Mouse (Mus musculus) left cerebral cortex, postnatal 36 days (tissue): ENCODE measurements around the gene Rgs10. TPM values are rescaled to one million over a fixed set of nuclear protein-coding genes. Genes with fewer than 3 reads are reported as not detected.

Experiments used
- DNase-seq, 2 experiments: peaks; one replicate each; pipeline ENCODE4 v3.0.0; 2021 to 2022; ENCODE audit warnings: low spot score in 2 of 2, mixed read lengths in 1 of 2
- intact Hi-C: fragments of 180-260 bp; cut with DNase I; formaldehyde crosslinking; loops from one replicate; pipeline ENCODE4 v1.15.1; 2025
- total RNA-seq, 2 experiments: library from RNA; stranded (reverse); gene quantifications; 2 replicates each; pipeline ENCODE4 v1.2.3; 2021

Rgs10 gene
- total RNA-seq, 2 experiments from 2014 or later = 47.8 to 50.1 TPM

GRCm38 (mm10) chr7:128381811-128382526, 36.6 kb downstream of the Rgs10 start:
- intact Hi-C loops = no loop called here
- DNase-seq = no peak

- no peak for DNase-seq
- intact Hi-C loops = no loop called here
These were observed 37.6 kb downstream of the Rgs10 start for GRCm38 (mm10) chr7:128381001-128381400.

GRCm38 (mm10) chr7:128379162-128379805, 39.3 kb downstream of the Rgs10 start:
- intact Hi-C loops = no loop called here
- peak in 1 of 2 experiments; percentile 18 for DNase-seq

- intact Hi-C loops = no loop called here
- DNase-seq = no peak
These were observed 42.3 kb downstream of the Rgs10 start for GRCm38 (mm10) chr7:128376206-128376701.

GRCm38 (mm10) chr7:128374156-128374555, 44.4 kb downstream of the Rgs10 start:
- no peak for DNase-seq
- intact Hi-C loops = no loop called here

GRCm38 (mm10) chr7:128373751-128374150, 44.8 kb downstream of the Rgs10 start:
- intact Hi-C loops = no loop called here

GRCm38 (mm10) chr7:128372331-128372730, 46.2 kb downstream of the Rgs10 start:
- intact Hi-C loops = no loop called here
- DNase-seq = no peak

More at GRCm38 (mm10) chr7:128373751-128374150, 44.8 kb downstream of the Rgs10 start:
- no peak for DNase-seq

- intact Hi-C loops = no loop called here
- DNase-seq = no peak
These were observed 49.2 kb downstream of the Rgs10 start for GRCm38 (mm10) chr7:128369366-128369765.

- intact Hi-C loops = no loop called here
- DNase-seq = no peak
These were observed 49.7 kb downstream of the Rgs10 start for GRCm38 (mm10) chr7:128368828-128369227.

GRCm38 (mm10) chr7:128366654-128367053, 51.9 kb downstream of the Rgs10 start:
- no peak for DNase-seq
- intact Hi-C loops = no loop called here

GRCm38 (mm10) chr7:128365096-128365715, 53.4 kb downstream of the Rgs10 start:
- no peak for DNase-seq
- intact Hi-C loops = no loop called here

- intact Hi-C loops = no loop called here
- DNase-seq = no peak
These were observed 54.0 kb downstream of the Rgs10 start for GRCm38 (mm10) chr7:128364526-128364925.

- intact Hi-C loops = no loop called here
- no peak for DNase-seq
These were observed 54.8 kb downstream of the Rgs10 start for GRCm38 (mm10) chr7:128363806-128364205.

- intact Hi-C loops = no loop called here
- no peak for DNase-seq
These were observed 55.6 kb downstream of the Rgs10 start for GRCm38 (mm10) chr7:128362916-128363315.

- DNase-seq = peak in 1 of 2 experiments; percentile 0
- intact Hi-C loops = loop anchor here (5.0 kb wide), 2 partner anchors 333 to 348 kb away; no protein-coding TSS in a partner anchor
These were observed 58.8 kb downstream of the Rgs10 start for GRCm38 (mm10) chr7:128359741-128360140.

GRCm38 (mm10) chr7:128359164-128359563, 59.4 kb downstream of the Rgs10 start:
- intact Hi-C loops = loop anchor here (5.0 kb wide), 2 partner anchors 333 to 348 kb away; no protein-coding TSS in a partner anchor
- DNase-seq = peak in 1 of 2 experiments; percentile 2

GRCm38 (mm10) chr7:128358741-128359140, 59.8 kb downstream of the Rgs10 start:
- peak in 1 of 2 experiments; percentile 0 for DNase-seq
- intact Hi-C loops = loop anchor here (5.0 kb wide), 2 partner anchors 334 to 349 kb away; no protein-coding TSS in a partner anchor

GRCm38 (mm10) chr7:128356868-128357755, 61.4 kb downstream of the Rgs10 start:
- intact Hi-C loops = loop anchor here (5.0 kb wide), 2 partner anchors 335 to 350 kb away; no protein-coding TSS in a partner anchor
- no peak for DNase-seq

- intact Hi-C loops = loop anchor here (5.0 kb wide), 2 partner anchors 337 to 352 kb away; no protein-coding TSS in a partner anchor
- DNase-seq = peak in 1 of 2 experiments; percentile 0
These were observed 63.1 kb downstream of the Rgs10 start for GRCm38 (mm10) chr7:128355463-128355862.
